7 mouse cellular contexts compared by ENCODE assay signal in the genomic region with DNA sequence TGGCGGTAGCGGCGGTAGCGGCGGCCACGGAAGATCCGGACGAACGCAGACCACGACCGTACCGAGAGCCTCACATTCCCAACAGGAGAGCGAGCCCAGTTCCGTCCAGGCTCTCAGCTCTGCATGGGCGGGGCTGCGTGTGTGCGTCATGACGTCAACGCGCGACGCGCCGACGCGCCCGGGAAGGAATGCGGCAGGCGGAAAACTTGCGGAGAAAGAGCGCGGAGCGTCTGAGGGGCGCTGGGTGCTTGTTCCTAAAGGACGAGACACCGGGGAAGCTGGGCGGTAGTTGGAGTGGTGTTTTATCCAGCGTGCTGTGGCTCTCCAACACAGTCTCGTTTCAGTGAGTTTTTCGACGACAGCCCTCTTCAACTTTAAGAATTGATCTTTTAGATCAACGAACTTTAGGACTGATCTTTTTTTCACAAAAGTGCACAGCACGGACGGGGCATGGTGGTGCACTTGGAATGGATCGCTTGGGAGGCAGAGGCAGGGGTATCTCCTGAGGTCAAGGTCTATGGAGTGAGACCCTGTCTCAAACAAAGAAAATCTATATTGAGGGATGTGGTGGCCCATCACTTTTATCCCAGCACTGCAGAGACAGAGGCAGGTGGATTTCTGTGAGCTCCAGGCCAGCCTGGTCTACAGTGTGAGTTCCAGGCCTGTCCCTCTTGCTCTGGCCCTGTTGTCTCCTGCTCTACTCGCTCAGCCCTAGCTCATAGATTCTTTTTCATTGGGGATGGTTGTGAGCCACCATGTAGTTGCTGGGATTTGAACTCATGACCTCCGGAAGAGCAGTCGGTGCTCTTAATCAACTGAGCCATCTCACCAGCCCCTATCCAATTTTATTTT. TPM values are rescaled to one million over a fixed set of nuclear protein-coding genes. Genes with fewer than 3 reads are reported as not detected.
A peak's percentile ranks its signal among the peaks of the same experiment; 100 is the strongest.
DNase-seq lines count a peak whose midpoint lies in the region; ATAC-seq lines count a peak whose summit lies in the region.

A gene (minus strand): TSS at position 141 of the 852 bp plus-strand sequence.

- peak within 1 kb of the TSS; percentile 99 for H3K27ac ChIP-seq in intestine, embryonic 15.5 days
- H3K27ac ChIP-seq in midbrain, embryonic 10.5 days (replicated peaks): peak within 1 kb of the TSS; percentile 99

- H3K4me2 ChIP-seq in intestine, embryonic 15.5 days (replicated peaks): peak within 1 kb of the TSS; percentile 83

- no peaks in the 10 kb centered on the region for H3K27me3 ChIP-seq in intestine, embryonic 15.5 days (replicated peaks)
- H3K27me3 ChIP-seq in midbrain, embryonic 10.5 days (ENCODE audit: low read depth, poor library complexity, severe bottlenecking): no peaks in the 10 kb centered on the region

- H3K4me1 ChIP-seq in intestine, embryonic 15.5 days (replicated peaks): peaks cover 5% of the 10 kb centered on the region; the same call in 1 of the 2 replicates
- H3K4me1 ChIP-seq in midbrain, embryonic 10.5 days: peaks cover 16% of the 10 kb centered on the region

- H3K4me3 ChIP-seq in intestine, embryonic 15.5 days (replicated peaks): peak within 1 kb of the TSS; percentile 82
- peak within 1 kb of the TSS; percentile 86 for H3K4me3 ChIP-seq in midbrain, embryonic 10.5 days

- peak within 1 kb of the TSS; percentile 93 for H3K9ac ChIP-seq in intestine, embryonic 15.5 days

- 4% methylated on average over 48 of the region's 48 CpGs for WGBS in intestine, embryonic 15.5 days
- 7% methylated on average over 48 of the region's 48 CpGs for WGBS in midbrain, embryonic 10.5 days

- H3K9me3 ChIP-seq in intestine, embryonic 15.5 days: no peaks in the 10 kb centered on the region
- no peaks in the 10 kb centered on the region for H3K9me3 ChIP-seq in midbrain, embryonic 10.5 days (replicated peaks)

- peak; percentile 99 for ATAC-seq in intestine, embryonic 15.5 days

- intact Hi-C loops in gastrocnemius, postnatal 36 days (cut with DNase I): no loop called here
- intact Hi-C loops in left cerebral cortex, postnatal 25 days (cut with DNase I): loop anchor here (1.0 kb wide), 2 partner anchors 76 to 95 kb away; a partner anchor contains a TSS

- DNase-seq in adrenal gland, adult 18-20 months (ENCODE audit: low spot score in 2 of 2): peak; percentile 90 to 92
- peak; percentile 97 for DNase-seq in embryo, embryonic 11 days
- peak; percentile 88 to 91 for DNase-seq in gastrocnemius, postnatal 36 days
- DNase-seq in left cerebral cortex, postnatal 25 days (ENCODE audit: low spot score in 2 of 2): peak; percentile 90 to 92
- peak; percentile 97 for DNase-seq in midbrain, embryonic 10.5 days (ENCODE audit: low spot score)
- peak; percentile 89 for DNase-seq in right cerebral cortex, postnatal 4 days

- H3K36me3 ChIP-seq in intestine, embryonic 15.5 days: no peaks in the 10 kb centered on the region
- peaks cover 32% of the 10 kb centered on the region for H3K36me3 ChIP-seq in midbrain, embryonic 10.5 days

RNA-seq across cellular contexts. Expression of the gene that starts here (rescaled TPM):
- 10 to 100 TPM; 34.0 to 42.0 TPM for total RNA-seq in adrenal gland, adult 18-20 months (2021)
- 1 to 10 TPM; 7.0 to 8.6 TPM for total RNA-seq in gastrocnemius, postnatal 36 days (2021)
- 36.8 and 40.6 TPM in 2 replicates for polyA plus RNA-seq in intestine, embryonic 15.5 days (2015; fragmentation: Nextera tagmentation; extraction: Ambion mirVana)
- total RNA-seq in left cerebral cortex, postnatal 25 days (2021): 10 to 100 TPM; 59.6 to 61.1 TPM
- polyA plus RNA-seq in midbrain, embryonic 10.5 days (2016; fragmentation: Nextera tagmentation; extraction: Ambion mirVana): 46.0 and 47.8 TPM in 2 replicates

Comparison
In these comparisons a context has a peak if more than half of its experiments do, and no peak if none do; other contexts are left out.
1. Peak in every context shown above with its lines: DNase-seq, ATAC-seq, H3K4me3 ChIP-seq and H3K27ac ChIP-seq.